Mouse (Mus musculus): ENCODE results near the gene Slc25a47. TPM values are rescaled to one million over a fixed set of nuclear protein-coding genes. Genes with fewer than 3 reads are reported as not detected.
A peak's percentile ranks its signal among the peaks of the same experiment; 100 is the strongest.

The Slc25a47 gene
- polyA plus RNA-seq, 1 experiment, result 1.2 TPM

- H3K27me3 ChIP-seq (replicated peaks), result no peaks in the 10 kb centered on the region
- no peak overlapping the region for H3K4me3 ChIP-seq (replicated peaks)
- TF ChIP-seq FLI1 (IDR thresholded peaks at IDR 0.05; ENCODE audit: low read length) (no peak), GATA1 (IDR thresholded peaks at IDR 0.05; ENCODE audit: borderline replicate concordance, low read length) (no peak)
- H3K36me3 ChIP-seq (replicated peaks; ENCODE audit: low read length), result peaks cover 99% of the 10 kb centered on the region
- peaks cover 15% of the 10 kb centered on the region for H3K4me1 ChIP-seq
- no peaks in the 10 kb centered on the region for H3K9me3 ChIP-seq
Measured at GRCm38 (mm10) chr12:108880606-108881005, 44.8 kb downstream of the Slc25a47 start.

GRCm38 (mm10) chr12:108881192-108881591 is 45.3 kb downstream of the Slc25a47 start:
- TF ChIP-seq GATA1 (IDR thresholded peaks at IDR 0.05; ENCODE audit: borderline replicate concordance, low read length) (no peak), FLI1 (IDR thresholded peaks at IDR 0.05; ENCODE audit: low read length) (no peak)
- no peaks in the 10 kb centered on the region for H3K9me3 ChIP-seq
- no peaks in the 10 kb centered on the region for H3K27me3 ChIP-seq (replicated peaks)
- no peak overlapping the region for H3K4me3 ChIP-seq (replicated peaks)
- peaks cover 18% of the 10 kb centered on the region for H3K4me1 ChIP-seq
- peaks cover 99% of the 10 kb centered on the region for H3K36me3 ChIP-seq (replicated peaks; ENCODE audit: low read length)

- Histone ChIP-seq H3K9me3 (no peaks in the 10 kb centered on the region), H3K27me3 (replicated peaks) (no peaks in the 10 kb centered on the region), H3K36me3 (replicated peaks; ENCODE audit: low read length) (peaks cover 99% of the 10 kb centered on the region), H3K4me1 (peaks cover 18% of the 10 kb centered on the region), H3K4me3 (replicated peaks) (no peak overlapping the region)
- TF ChIP-seq FLI1 (IDR thresholded peaks at IDR 0.05; ENCODE audit: low read length), result no peak
- TF ChIP-seq GATA1 (IDR thresholded peaks at IDR 0.05; ENCODE audit: borderline replicate concordance, low read length), result no peak
Measured at GRCm38 (mm10) chr12:108882776-108883175, 46.9 kb downstream of the Slc25a47 start.

- Histone ChIP-seq H3K9me3 (no peaks in the 10 kb centered on the region), H3K4me3 (replicated peaks) (no peak overlapping the region), H3K27me3 (replicated peaks) (no peaks in the 10 kb centered on the region), H3K36me3 (replicated peaks; ENCODE audit: low read length) (peaks cover 99% of the 10 kb centered on the region), H3K4me1 (peaks cover 35% of the 10 kb centered on the region)
- TF ChIP-seq FLI1 (IDR thresholded peaks at IDR 0.05; ENCODE audit: low read length), result no peak
- TF ChIP-seq GATA1 (IDR thresholded peaks at IDR 0.05; ENCODE audit: borderline replicate concordance, low read length), result no peak
Measured at GRCm38 (mm10) chr12:108885906-108886305, 50.1 kb downstream of the Slc25a47 start.

- peaks cover 45% of the 10 kb centered on the region for H3K4me1 ChIP-seq
Measured at GRCm38 (mm10) chr12:108887077-108887476, 51.2 kb downstream of the Slc25a47 start.

DNA sequence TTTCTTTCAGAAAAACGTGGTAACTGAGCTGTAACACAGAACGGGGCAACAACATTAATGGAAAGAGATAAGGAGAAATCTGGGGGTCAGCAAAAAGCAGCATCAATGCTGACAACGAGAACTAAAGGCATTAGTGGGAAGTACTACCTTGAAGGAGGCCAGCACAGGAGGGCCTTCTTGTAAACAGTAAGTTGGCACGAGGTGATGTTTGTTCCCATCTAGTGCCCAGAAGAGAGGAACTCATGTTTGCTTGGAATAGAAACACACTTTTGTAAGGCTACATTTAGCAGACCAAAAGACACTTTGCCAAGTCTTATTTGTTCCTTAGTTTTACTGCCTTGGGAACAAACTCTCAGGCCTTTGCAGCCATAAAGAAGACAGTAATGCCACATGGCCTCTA is 52.8 kb downstream of the Slc25a47 start:
- Histone ChIP-seq H3K36me3 (replicated peaks; ENCODE audit: low read length) (peaks cover 77% of the 10 kb centered on the region), H3K9me3 (no peaks in the 10 kb centered on the region), H3K4me3 (replicated peaks) (no peak overlapping the region), H3K4me1 (peaks cover 49% of the 10 kb centered on the region), H3K27me3 (replicated peaks) (no peaks in the 10 kb centered on the region)
- no peak for TF ChIP-seq GATA1 (IDR thresholded peaks at IDR 0.05; ENCODE audit: borderline replicate concordance, low read length)
- no peak for TF ChIP-seq FLI1 (IDR thresholded peaks at IDR 0.05; ENCODE audit: low read length)

More at GRCm38 (mm10) chr12:108887077-108887476, 51.2 kb downstream of the Slc25a47 start:
- TF ChIP-seq GATA1 (IDR thresholded peaks at IDR 0.05; ENCODE audit: borderline replicate concordance, low read length), result no peak
- TF ChIP-seq FLI1 (IDR thresholded peaks at IDR 0.05; ENCODE audit: low read length), result no peak
- no peaks in the 10 kb centered on the region for H3K27me3 ChIP-seq (replicated peaks)
- H3K36me3 ChIP-seq (replicated peaks; ENCODE audit: low read length), result peaks cover 93% of the 10 kb centered on the region
- no peak overlapping the region for H3K4me3 ChIP-seq (replicated peaks)
- H3K9me3 ChIP-seq, result no peaks in the 10 kb centered on the region

DNA sequence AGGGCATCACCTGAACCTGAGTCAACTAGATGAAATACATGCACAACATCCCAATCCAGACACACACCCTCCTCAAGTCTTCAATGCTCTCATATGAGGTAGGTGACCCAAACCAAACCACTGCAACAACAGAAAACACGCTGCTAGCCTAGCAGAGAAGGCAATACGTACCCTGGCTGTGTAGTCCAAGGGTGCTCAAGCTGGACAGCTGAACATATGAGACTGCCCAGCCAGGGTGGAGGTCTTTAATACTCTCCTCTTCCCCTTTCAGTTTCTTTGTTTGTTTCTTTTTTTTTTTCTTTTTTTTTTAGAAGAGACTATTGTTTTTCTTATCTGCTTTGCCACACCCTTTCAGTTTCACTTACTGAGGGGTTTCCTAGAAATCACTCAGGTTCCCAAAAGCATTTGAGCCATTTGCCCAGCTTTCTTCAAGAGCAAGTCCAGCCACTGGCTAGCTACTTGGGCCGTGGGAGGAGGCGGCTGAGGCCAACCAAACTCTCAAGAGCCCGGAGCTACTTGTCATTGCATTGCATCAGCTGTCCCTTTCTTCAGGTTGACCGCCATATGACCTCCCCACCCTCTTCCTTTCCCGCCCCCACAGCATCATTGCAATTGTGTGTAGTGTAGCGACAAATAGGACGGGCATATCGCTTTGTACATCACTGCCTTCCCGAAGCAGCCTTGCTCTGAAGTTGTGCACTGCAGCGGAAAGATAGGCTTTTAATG is 57.3 kb downstream of the Slc25a47 start, which contains the start of gene Wdr25:
TSS of gene Wdr25 (plus strand) at position 643 of the 726 bp plus-strand sequence.
- Histone ChIP-seq H3K36me3 (replicated peaks; ENCODE audit: low read length) (peaks cover 40% of the 10 kb centered on the region), H3K27me3 (replicated peaks) (no peaks in the 10 kb centered on the region), H3K4me1 (peaks cover 75% of the 10 kb centered on the region), H3K4me3 (replicated peaks) (peak within 1 kb of the TSS; percentile 95), H3K9me3 (no peaks in the 10 kb centered on the region)
- TF ChIP-seq FLI1 (IDR thresholded peaks at IDR 0.05; ENCODE audit: low read length) (no peak), GATA1 (IDR thresholded peaks at IDR 0.05; ENCODE audit: borderline replicate concordance, low read length) (no peak)

- no peak for TF ChIP-seq FLI1 (IDR thresholded peaks at IDR 0.05; ENCODE audit: low read length)
- TF ChIP-seq GATA1 (IDR thresholded peaks at IDR 0.05; ENCODE audit: borderline replicate concordance, low read length), result no peak
- H3K9me3 ChIP-seq, result no peaks in the 10 kb centered on the region
- H3K36me3 ChIP-seq (replicated peaks; ENCODE audit: low read length), result peaks cover 39% of the 10 kb centered on the region
- no peaks in the 10 kb centered on the region for H3K27me3 ChIP-seq (replicated peaks)
- peaks cover 75% of the 10 kb centered on the region for H3K4me1 ChIP-seq
- peak within 1 kb of the TSS; percentile 95 for H3K4me3 ChIP-seq (replicated peaks)
Measured at GRCm38 (mm10) chr12:108893715-108894431, 58.0 kb downstream of the Slc25a47 start, which contains the start of gene Wars. Gene Wars (minus strand): TSS chr12:108894174.

- peaks cover 39% of the 10 kb centered on the region for H3K36me3 ChIP-seq (replicated peaks; ENCODE audit: low read length)
- no peaks in the 10 kb centered on the region for H3K9me3 ChIP-seq
- TF ChIP-seq FLI1 (IDR thresholded peaks at IDR 0.05; ENCODE audit: low read length) (no peak), GATA1 (IDR thresholded peaks at IDR 0.05; ENCODE audit: borderline replicate concordance, low read length) (no peak)
- H3K27me3 ChIP-seq (replicated peaks), result no peaks in the 10 kb centered on the region
- H3K4me3 ChIP-seq (replicated peaks), result peak overlapping the region; percentile 95
- peaks cover 72% of the 10 kb centered on the region for H3K4me1 ChIP-seq
Measured at GRCm38 (mm10) chr12:108894432-108894816, 58.6 kb downstream of the Slc25a47 start.

- Histone ChIP-seq H3K4me1 (peaks cover 64% of the 10 kb centered on the region), H3K9me3 (no peaks in the 10 kb centered on the region), H3K36me3 (replicated peaks; ENCODE audit: low read length) (peaks cover 35% of the 10 kb centered on the region), H3K27me3 (replicated peaks) (no peaks in the 10 kb centered on the region), H3K4me3 (replicated peaks) (no peak overlapping the region)
- TF ChIP-seq FLI1 (IDR thresholded peaks at IDR 0.05; ENCODE audit: low read length) (no peak), GATA1 (IDR thresholded peaks at IDR 0.05; ENCODE audit: borderline replicate concordance, low read length) (no peak)
Measured at GRCm38 (mm10) chr12:108896006-108896405, 60.2 kb downstream of the Slc25a47 start.
